Mouse (Mus musculus): Measurements from ENCODE around the gene Rgl2.

Gene Rgl2

DNA sequence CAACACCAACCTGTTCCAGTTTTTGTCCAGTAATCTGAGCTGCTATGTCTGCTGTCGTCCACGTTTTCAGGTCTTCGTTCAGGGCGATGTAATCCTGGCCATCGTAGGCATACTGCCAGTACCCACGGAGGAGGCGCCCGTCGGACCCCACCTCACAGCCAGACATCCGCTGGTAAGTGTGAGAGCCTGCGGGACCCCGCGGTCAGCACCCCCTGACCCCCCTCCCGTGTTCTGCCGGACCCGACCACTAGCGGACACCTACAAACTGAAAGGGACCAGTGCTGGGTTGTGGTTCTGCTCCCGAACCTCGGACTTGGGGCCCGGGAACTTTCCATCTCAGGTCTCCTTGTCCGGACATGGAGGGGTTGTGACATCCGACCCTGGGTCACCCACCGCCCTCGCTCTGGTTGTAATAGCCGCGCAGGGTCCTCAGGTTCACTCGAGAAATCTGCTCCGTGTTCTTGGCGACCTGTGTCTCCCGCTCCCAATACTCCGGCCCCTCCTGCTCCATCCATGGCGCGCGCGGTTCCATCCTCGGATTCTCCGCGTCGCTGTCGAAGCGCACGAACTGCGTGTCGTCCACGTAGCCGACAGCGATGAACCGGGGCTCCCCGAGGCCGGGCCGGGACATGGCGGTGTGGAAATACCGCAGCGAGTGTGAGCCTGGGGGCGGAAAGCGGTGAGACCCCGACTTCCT is 48.7 kb downstream of the Rgl2 start:
- DNase-seq = no peak

DNA sequence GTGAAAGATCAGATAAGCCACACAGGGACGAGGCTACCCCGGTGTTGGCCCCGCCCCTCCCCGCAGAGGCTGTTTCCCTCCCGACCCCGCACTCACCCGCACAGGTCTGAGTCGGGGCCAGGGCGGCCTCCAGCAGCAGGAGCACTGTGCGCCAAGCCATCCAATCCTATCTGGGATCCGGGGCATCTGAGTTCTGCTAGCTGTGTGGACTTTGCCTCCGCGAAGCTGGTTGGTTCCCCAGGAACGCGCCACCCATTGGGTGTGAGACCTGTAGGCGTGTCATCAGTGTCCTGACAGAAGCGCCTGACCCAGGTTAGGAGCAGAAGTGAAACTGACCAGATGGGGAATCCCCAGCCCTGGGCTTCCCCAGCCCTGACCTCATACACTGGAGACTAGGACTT is 49.3 kb downstream of the Rgl2 start:
- DNase-seq = peak; percentile 60

DNA sequence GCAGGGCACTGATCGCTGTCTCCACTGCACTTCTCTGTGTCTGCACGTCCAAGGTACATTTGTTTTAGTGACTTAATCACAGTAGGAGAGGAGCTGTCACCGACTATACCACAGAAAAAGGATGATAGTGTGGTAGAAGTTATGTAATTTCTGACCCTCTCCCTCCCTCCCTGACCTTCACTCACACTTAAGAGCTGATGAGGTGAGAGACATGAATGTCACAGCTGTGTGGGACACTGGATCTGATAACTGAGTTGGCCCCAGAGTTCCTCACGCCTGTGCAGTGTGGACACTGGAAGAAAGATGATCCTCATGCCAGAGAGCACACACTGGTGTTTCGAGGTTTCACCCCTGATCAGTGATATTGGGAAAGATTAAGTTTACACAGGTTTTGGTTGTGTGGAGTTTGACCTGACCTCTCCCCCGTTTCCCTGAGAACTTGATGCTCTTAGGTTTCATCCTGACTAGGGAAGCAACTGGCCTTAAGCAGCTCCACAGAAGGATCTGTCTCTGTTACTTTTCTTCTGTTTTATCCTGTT is 50.2 kb downstream of the Rgl2 start:
- DNase-seq = no peak

DNA sequence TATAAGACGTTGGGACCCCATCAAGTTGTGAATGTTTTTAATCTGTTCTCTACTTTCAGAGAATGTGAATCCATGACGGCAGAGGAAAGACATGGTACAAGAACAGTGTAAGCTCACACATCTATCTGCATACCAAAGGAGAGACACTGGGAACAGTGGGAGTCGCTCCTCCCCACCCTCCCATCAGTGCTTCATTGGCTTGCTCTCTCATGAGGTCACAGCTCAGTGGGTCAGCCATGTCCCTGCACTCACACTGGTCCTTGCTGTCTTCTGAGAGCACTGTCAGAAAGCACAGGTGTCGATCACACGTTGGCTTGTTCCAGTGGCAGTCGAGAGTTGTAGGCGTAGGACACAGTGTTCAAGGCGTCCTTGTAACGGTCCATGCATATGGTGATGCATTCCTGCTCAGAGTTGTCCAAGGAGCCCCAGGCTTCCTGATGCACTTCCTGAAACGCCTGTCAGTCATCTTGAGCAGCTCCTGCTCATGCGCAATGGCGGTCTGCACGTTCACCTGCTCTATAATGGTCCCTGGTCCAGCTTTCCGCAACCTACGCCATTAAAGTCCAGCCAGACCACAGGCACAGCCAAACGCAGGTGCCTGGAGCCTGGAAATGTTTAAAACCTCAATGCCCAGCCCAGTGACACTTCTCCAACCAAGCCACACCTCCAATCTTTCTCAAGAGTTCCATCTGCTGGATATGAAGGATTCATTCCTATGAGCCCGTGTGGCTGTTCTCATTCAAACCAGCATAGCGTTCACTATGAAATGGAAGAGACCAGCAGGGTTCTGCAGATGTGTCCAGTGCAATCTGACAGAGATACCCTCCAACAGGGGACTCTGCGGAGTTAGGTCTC is 51.1 kb downstream of the Rgl2 start:
- no peak for DNase-seq

DNA sequence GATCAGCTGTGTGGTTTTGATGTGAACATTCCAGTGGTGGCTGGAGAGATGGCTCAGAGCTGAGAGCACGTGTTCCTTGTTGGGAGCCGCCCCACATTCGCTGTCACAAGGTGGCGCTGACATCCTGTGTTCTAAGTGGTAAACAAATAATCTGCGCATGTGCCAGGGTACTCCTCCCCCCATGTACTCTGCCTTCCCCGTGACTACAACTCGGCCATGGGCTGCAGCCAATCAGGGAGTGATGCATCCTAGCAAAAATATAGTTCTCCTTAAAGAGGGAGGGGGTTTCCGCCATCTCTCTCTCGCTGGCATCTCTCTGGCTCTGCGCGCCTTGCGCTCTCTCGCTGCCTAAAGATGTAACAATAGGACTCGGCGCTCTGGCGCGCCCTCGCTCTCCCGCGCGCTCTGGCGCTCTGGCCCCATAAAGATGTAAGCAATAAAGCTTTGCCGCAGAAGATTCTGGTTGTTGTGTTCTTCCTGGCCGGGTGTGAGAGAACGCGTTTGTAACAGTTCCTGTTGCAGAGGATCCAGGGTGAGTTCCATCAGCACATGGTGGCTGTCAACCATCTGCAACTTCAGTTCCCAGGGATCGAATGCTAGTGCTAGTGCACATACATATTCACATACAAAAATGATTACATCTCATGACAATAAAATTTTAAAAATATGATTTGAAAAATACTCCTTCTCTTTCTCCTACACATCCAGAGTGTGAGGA is 52.0 kb downstream of the Rgl2 start:
- peak; percentile 91 for DNase-seq

DNA sequence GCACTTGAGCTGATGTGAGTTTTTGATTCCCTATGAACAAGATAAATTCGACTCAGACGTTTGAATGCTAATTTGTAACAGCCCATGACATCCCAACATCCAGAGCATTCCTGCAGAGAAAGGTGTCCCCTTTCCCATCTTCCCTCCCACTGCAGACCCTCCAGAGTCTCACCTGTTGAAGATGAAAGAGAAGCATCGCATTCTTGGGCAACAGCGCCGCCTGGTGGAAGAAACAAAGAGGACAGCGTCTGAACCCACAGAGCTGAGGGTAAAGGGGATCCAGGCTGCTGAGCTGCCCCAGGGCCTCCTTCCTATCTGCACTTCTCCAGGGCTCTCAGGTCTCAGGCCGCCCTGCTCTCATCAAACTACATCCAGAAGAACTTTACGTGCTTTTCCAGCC is 52.8 kb downstream of the Rgl2 start:
- DNase-seq = peak; percentile 83
